Mouse (Mus musculus) heart, adult 18-20 months (tissue): ENCODE data around the gene Dap. TPM values are rescaled to one million over a fixed set of nuclear protein-coding genes. Genes with fewer than 3 reads are reported as not detected.

Experiments used
- DNase-seq, 2 experiments: peaks; one replicate each; pipeline ENCODE4 v3.0.0; 2021 to 2022; ENCODE audit warnings: mixed read lengths in 1 of 2
- total RNA-seq, 2 experiments: library from RNA; stranded (reverse); gene quantifications; 2 replicates each; pipeline ENCODE4 v1.2.3; 2021

Gene Dap
- total RNA-seq, 2 experiments from 2014 or later = 18.4 to 23.9 TPM

DNA sequence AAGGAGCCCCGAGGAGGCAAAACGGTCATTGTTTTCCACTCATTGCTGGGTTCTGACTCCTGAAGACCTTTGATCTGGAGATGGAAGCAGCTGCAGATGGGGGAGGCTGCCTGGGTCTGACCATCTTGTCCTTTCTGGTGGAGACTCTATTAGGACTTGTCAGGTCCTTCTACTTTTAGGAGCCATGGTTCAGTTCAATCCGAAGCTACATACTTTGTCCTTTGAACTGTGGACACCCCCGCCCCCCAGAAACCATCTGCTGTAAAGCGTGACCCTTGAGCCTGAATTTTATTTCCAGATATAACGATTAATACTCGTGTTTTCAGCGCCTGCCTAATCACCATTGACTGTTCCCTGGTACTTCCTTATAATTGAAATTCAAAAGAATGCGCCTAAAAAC, 38.2 kb downstream of the Dap start:
- no peak for DNase-seq

DNA sequence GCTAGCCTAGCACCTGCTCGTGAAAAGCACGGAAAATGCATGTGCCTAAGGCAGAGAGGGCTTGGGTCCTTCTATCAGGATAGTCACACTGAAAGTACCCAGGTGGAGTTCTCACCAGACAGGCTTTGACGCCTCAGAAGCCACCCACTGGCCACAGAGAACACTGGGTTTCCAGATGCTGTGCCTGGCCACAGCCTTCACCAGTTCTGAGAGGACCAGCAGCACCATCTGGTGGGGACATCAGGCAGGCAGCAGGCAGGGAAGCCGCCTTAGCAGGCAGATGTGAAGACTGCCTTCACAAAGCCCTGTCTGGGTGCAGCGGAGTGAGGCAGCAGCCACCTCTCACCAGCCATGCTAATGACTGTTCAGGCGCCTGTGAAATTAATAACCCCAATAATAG, 40.7 kb downstream of the Dap start:
- peak; percentile 69 to 85 for DNase-seq

DNA sequence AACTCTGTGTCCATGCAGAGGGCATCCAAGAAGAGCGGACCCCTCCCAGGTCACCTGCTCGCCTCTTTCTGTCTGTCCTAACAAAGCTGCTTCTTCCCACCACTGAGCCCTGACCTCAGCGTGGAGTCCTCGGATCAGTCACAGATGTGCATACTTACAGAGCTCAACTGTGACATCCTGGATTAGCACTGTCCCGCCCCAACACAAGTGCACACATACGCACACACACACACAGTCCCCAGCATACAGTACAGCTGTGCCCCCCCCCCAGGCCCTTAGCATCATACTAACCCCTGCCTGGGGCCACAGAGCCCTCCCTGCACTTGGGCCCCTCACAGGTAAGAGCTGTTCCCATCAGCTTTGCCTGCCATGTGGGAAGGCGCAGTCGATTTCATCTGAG, 41.3 kb downstream of the Dap start:
- DNase-seq = no peak

DNA sequence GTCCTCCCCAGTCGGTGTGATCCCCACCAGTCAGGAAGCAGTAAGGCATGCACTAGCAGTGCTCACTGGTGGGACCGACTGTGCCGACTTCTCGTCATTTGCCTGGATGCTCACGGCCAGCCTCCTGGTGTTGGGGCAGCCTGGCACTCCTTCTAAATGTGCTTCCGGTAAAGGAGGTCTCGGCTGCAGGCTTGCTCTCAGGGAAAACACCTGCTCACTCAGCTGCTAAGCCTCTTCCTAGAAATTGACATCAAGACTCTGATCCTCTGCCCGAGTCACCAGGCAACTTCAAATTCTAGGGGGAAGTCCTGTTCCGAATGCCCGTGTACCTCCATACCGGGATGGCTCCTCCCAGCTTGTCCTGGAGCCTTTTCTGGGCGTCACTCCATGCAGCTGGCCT, 41.7 kb downstream of the Dap start:
- no peak for DNase-seq

DNA sequence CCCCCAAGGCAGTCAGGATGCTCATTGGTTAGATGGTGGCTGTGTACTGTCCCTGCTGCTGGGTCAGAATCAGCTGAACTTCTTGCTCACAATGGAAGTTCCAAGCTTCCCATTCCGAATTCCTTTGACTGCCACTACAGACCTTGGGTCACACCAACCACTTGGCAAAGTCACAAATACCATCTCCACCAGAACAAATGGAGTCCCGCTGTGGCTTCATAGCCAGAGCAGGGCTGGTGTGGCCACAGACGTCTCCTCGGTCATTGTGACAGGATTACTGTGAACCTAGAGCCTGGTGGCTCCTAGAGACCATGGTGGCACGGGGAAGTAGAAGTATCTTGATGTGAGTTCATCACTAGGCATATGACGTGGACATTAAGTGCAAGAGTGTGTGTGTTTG, 44.0 kb downstream of the Dap start:
- DNase-seq = no peak

DNA sequence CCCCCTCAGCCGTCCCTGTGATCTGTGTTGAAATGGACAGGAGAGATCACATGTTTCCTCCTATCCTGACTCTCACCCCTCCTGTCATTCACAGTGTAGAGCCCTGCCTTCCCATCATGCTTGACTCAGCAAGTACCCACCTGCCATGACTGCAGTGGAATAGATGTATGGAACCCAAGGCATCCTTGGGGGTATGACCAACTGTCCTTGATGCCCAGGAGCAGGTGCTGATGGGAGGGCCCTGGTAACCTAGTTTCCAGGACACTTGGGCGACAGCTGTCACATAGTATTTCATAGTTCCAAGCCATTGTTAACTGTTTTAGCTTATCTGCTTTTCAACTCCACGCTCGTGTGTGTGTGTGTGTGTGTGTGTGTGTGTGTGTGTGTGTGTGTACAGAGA, 45.4 kb downstream of the Dap start:
- DNase-seq = no peak

DNA sequence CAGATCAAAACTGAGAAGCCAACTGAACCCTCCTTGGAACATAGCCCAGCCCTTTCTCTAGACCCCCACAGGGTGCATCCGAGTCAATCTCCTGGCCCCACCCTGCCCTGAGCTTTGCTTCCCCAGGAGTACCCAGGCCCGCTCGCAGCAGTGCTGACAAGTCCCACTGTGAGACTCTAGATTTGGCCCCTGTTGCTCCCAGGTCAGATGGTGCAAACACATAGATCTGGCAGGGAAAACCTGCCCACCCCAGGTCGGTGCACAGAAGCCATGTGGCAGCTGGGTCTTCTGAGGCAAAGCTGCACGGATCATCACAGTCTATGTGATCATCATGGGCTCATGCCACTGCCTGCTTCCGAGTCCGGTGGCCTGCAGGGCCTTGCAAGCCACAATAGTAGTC, 48.6 kb downstream of the Dap start:
- no peak for DNase-seq

DNA sequence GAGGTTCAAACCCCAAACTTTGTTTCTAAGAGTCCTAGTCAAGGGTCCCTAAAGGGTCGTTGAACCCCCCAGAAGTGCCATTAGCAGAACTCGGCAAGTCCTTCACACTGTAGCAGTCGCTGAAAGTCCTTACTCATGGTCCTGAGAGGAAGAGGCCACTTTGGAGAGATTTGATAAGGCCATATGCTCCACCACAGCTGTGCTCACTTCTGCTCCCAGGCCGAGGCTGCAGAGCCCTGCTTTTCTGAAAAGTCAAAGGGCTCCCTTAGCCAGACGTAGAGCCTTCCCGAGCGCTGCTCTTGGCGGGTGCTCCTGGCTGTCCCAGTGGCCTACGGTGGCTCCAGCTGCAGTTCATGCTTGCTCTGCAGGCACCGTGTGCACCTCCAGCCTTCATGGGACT, 49.4 kb downstream of the Dap start:
- DNase-seq = no peak

DNA sequence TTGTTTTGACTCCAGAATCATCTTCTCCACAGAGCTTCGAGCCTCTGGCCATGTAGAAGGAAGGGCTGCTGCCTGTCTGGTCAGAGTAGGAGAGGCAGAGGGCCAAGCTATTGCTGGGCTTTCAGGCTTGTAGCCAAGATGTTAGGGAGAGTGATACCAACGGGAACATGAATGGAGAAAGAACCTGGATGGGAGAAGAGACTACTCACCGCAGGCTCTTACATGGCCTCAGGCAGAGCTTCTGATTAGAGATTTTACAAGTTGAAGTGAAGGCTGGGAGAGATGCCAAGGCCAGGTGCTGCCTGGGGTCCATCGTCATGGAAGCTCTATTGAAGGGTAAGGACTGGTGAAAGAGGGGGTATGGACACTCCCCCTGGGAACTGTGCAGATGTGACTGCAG, 54.0 kb downstream of the Dap start:
- peak; percentile 38 for DNase-seq

DNA sequence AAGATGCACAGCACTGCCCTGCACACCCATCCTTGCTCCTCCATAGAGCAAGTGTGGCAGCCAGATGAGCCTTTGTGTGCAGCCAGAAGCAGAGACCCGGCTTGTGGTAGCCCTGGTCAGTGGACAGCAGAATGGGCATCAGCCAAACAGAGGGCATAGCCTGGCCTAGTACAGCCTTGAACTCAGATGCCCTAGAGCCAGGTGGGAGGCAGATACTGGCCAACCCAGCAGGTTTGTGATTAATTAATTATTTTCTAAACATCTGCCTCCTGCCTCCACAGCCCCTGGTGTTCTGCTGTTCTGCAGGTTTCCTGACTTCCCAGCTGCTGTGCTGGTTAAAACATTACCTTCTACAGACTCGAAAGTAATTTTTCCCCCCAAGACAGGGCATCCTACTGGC, 55.0 kb downstream of the Dap start:
- DNase-seq = no peak

DNA sequence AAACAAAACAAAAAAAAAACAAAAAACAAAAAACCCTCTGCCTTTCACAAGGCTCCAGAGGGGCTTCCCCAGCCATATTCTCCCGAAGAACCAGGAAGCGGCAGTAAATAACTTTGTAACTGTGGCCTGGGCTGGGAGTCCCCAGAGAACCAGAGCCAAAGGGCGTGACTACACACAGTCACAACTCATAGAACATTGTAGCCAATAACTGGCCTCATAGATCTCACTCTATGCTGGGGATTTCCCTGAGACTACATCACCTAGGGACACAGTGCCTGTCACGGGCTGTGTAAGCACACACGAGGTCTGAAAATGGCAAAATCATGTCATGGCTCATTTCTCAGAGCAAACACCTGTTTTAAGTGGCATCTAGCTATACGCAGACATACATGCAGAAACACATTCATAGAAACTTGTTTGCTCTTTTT, 55.5 kb downstream of the Dap start:
- no peak for DNase-seq

DNA sequence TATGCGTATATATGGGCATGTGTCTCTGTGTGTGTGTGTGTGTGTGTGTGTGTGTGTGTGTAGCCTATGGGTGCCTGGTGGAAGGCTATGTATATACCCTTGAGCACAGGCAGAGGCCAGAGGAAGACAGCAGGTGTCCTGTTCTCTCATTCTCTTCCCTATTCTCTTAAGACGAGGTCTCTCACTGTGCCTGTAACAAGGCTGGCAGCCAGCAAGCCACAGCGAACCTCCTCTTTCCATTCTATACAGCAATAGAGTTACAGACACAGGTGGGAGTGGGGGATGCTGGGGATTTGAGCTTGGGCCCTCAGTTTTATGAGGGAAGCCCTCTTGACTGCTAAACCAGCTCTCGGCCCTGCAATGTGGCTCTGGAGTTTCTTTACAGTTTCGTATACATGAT, 55.9 kb downstream of the Dap start:
- no peak for DNase-seq

DNA sequence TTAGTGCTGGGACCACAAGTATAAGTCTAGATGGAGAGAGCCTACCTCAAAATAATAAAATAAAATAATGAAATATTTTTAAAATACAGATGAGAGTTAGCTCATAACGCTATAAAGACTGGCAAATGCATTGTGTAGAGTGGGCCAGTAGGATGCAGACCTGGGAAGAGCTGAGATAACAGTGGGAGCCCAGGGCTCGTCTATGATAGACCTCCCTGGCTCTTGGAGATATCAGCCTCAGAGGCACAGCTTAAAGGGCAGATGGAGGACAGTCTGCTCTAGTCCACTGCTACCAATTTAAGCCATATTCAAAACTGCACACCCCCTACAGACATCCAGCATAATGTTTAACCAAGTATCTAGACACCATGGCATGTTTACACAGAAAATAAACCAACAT, 56.6 kb downstream of the Dap start:
- DNase-seq = no peak

DNA sequence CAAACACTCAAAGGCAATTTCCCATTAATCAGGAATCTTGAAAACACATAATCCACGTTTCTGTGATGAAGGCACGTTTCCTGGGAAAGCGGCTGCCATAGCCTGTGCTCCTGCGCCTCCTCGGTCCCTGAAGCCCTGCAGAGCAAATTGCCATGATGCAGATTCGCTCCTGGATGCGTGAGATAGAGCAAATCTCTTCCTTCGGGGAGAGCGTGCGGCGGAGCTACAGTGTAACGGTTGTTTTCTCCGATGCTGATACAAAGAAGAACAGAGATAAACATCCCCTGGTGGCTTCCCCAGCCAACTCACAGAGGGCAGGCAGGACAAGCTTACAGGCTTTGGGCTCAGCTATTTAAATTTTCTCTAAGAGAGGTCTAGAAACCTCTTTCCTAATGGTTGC, 57.7 kb downstream of the Dap start:
- DNase-seq = no peak

DNA sequence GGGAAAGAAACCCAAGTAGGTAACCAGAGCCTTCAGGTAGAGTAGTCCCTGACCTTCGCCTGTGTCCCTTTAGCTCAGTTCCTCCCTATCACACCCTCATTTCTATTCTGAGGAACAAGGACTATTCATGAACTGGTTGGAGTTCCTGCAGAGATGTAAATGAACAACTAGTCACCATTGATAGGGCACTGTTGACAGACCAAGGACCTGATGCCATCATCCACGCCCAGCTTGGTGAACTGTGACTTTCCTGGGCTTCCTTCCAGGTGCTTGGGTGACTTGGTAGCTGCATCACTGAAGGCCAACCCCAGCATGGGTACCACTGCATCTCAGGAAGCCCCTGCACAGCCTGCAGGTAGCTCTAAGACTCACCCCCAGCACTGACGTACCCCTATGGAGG, 58.2 kb downstream of the Dap start:
- DNase-seq = no peak

DNA sequence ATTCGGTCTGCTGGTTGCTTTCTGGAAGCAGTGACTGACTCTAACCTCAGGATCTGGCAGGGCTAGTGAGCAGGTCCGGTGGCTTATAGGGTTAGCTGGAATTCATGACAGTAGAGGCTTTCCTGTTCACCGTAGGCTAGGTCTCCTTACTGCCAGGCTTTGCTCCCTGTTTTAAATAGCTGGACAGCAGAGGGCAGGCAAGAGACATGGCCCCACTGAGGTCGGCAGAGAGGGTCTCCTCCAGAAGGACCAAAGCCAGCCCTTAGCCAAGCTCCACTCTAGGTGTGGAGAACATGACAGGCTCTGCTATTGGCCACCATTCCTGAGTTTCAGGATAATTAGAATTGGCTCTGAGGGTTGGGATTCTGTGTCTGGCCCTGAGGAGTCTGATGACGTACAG, 60.0 kb downstream of the Dap start:
- DNase-seq = no peak

DNA sequence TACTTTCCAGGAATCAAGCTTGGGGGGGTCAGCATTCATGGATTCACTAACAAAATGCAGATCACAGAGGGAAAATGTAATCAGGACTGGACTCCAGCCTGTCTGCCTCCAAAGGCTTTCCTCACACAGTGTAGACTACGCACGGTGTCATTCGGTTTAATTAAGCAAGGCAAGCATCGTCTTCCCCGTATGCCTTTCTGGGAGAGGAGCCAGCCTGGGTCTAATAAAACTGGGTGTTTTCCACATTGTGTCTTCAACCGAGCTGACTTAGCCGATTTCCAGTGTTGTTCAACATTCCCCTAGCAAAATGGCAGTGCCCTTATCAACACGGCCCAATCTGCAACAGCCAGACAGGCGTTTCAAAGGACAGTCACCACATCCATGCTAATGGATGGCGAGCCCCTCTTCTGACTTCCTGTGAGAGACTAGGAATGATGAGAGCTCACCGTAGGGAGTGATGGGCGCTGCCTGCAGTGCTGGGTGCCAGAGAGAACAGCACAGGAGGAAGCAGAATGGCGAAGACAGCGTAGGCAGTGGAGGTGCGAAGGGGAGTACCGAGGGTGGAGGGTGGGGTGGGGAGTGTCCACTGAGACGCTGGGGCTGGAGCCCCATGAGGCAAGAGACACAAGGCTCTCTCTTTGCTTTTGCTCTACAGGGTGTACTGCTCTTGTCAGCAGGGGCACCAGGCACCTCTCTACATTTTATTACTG, 61.0 kb downstream of the Dap start:
- DNase-seq = no peak

DNA sequence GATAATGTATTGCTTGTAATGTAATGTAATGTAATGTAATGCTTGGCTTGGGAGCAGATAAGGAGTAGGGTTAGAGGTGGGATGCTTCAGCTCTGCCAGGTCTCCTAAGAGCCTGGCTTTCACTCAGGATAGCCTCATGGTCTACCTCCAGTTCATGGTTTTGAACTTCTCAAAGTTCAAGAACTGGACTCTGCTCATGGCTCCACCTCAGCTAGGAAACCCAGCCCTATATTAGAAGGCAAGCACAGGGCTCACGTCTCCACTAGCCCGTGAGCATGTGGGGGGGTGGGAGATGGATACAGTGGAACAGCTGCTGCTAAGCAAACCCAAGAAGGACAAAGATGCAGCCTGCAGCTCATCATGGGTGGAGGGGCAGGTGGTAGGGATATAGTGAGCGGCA, 61.6 kb downstream of the Dap start:
- no peak for DNase-seq

DNA sequence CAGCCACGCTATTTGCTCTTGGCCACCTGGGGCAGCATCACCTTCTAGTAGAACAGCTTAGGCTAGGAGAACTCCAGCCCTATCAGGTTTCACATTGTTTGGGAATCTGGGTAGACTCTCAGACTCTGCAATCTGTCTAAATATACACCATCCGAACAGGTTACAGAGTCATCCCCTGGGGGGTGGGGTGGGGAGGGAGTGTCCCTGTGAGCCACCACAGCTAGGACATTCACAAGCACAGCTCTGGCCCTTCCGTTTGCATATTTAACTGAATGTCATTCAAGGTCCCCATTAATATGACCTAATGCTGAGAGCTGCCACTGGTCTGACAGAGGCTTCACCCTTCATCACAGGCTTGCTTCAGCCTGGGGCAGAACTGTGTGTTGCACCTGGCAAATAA, 68.5 kb downstream of the Dap start:
- DNase-seq = peak in 1 of 2 experiments; percentile 22

DNA sequence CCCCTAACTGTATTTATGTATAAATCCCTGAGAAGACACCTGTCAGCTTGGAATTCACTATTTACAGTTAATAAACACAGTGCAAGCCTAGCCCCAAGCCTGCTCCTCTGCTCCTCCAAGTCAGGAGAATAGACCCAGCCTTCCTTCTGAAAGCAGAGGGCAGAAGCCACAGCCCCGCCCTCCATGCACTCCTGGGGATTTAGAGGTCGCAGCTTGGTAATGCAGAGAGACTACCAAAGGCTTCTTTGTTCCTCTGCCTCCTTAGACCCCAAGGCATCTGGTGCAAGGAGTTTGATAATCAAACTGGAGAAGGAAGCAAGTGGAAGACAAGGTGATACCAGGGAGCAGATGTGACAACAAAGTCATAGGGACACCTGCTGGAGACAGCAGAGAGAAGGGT, 70.2 kb downstream of the Dap start:
- no peak for DNase-seq

DNA sequence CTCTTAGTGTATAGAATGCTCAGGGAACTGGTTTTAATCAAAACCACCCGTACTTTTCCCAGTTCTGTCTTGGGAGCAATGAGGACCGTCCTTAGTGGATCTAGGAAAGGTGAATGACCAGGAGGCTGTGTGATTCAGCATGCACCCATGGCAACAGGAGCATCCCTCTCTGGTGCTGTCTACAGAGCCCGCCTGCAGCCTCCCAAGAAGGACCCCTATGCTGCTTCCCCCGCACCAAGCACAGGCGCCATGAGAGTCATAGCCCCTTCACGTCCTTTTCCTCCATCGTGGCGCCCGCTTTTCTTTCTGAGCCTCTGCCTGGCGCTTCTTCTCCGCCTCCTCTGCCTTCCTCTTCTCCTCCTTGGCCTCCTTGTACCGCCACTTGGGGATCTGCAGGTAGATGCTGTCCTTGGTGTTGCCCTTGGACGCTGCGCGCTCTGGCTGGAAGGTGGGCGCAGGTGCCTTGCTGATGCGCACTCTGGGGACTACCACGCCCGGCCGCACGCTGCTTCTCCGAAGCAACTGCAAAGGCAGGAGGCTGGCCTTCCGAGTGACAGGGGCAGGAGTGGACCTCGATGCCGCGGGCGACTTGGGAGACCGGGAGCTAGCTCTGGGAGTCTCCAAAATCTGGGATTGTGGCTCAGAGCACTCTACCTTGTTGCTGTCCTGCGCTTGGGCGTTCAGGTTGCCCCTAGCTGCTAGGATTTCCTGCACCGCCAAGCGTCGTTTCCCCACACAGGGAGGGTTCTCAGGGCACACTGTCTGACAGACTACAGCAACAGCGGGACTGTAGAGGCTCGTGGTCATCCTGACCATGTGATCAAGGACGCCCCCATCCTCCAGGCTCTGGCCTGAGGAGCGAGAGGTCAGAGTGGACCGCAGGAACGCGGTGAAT, 73.0 kb downstream of the Dap start:
- no peak for DNase-seq

DNA sequence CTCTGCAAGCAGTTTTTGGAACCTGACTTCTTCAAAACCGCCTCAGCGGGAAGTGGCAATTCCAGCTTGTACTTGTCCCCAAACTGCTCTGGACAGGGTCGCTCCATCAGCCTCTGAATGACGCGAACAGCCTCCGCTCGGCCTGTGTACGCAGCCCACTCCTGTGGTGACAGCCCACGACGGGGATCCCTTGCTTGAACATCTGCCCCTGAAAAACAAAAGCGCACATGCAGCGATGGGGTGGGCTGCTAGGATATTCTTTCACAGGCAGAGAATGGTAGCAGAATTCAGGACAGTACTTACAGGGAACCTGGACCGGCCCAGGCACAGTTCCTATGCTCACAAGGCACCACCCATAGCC, 73.6 kb downstream of the Dap start:
- DNase-seq = no peak

DNA sequence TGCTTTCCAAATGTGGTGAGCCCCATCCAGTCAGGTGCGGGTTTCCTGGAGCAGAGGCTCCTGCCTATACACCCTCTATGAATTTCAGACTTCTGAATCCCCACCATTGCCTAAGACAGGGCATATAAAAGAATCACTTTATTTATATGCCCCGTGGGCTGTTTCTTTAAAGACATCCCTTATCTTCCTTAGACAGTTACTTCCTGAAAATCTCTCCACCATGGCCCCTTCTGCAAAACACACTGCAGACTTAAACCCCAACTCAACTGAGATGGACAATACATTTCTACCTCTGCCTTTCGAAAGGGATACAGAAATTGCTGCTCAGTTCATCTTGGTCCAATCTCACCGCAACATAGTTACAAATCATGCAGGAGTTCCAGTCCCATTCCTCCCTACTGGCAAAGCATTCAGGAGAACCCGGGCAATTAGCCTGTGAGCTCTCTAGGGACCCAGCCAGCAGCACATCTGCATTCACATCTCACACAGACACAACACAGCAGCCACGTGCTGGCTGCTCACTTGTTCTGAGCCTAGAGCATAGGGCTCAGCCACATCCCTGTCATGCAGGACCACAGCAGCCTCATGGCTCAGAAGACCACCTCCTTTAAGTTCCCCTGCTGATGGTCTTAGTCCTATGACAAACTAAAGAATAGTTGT, 75.3 kb downstream of the Dap start:
- DNase-seq = peak in 1 of 2 experiments; percentile 29
